Mouse (Mus musculus) lung, postnatal 0 days (tissue): ENCODE data around the gene Arrdc3. TPM values are rescaled to one million over a fixed set of nuclear protein-coding genes. Genes with fewer than 3 reads are reported as not detected.
A peak's percentile ranks its signal among the peaks of the same experiment; 100 is the strongest.

ENCODE experiments used
- ATAC-seq: fragments of 200-750 bp; cut with Nextera tagmentation; 2 replicates; pipeline ENCODE4 v1.8.0; 2017; ENCODE audit warnings: moderate library complexity
- DNase-seq: peaks from one replicate; pipeline ENCODE4 v3.0.0-alpha.2; 2016; ENCODE audit warnings: low spot score
- H3K27ac ChIP-seq: fragments of 300-500 bp; sonication (generic); 2 replicates; pipeline ENCODE4 v1.5.1; 2014; ENCODE audit warnings: antibody characterized with exemption, mild to moderate bottlenecking, low read length, mixed read lengths
- H3K27me3 ChIP-seq: fragments of 300-500 bp; sonication (generic); replicated peaks from 2 replicates; pipeline ENCODE4 v1.6.1; 2014; ENCODE audit warnings: low read length, mixed read lengths; ENCODE audit not compliant: insufficient read depth
- H3K36me3 ChIP-seq: fragments of 300-500 bp; sonication (generic); 2 replicates; pipeline ENCODE4 v1.6.1; 2014; ENCODE audit warnings: low read length, mixed read lengths; ENCODE audit not compliant: insufficient read depth
- H3K4me1 ChIP-seq: fragments of 300-500 bp; sonication (generic); 2 replicates; pipeline ENCODE4 v1.6.1; 2014; ENCODE audit warnings: antibody characterized with exemption, low read depth, low read length, mixed read lengths; ENCODE audit not compliant: insufficient read depth
- H3K4me2 ChIP-seq: fragments of 300-500 bp; sonication (generic); replicated peaks from 2 replicates; pipeline ENCODE4 v1.6.1; 2014; ENCODE audit warnings: low read depth, mild to moderate bottlenecking, low read length, moderate library complexity, mixed read lengths
- H3K4me3 ChIP-seq: fragments of 300-500 bp; sonication (generic); 2 replicates; pipeline ENCODE4 v1.5.1; 2014; ENCODE audit warnings: low read depth, low read length
- H3K9ac ChIP-seq: fragments of 300-500 bp; sonication (generic); replicated peaks from 2 replicates; pipeline ENCODE4 v1.6.1; 2014; ENCODE audit warnings: low read depth, mild to moderate bottlenecking
- H3K9me3 ChIP-seq: fragments of 300-500 bp; sonication (generic); 2 replicates; pipeline ENCODE4 v1.6.1; 2016; ENCODE audit warnings: low read length, mixed read lengths
- CTCF ChIP-seq: IDR thresholded peaks from 2 replicates; pipeline ENCODE4 v1.5.1; 2016; ENCODE audit warnings: antibody characterized with exemption, mild to moderate bottlenecking
- EP300 ChIP-seq: IDR thresholded peaks from 2 replicates; pipeline ENCODE4 v1.6.1; 2016; ENCODE audit warnings: antibody characterized with exemption, mild to moderate bottlenecking, control low read depth
- WGBS: fragments of 180-500 bp; shearing (Covaris S2); extraction: QIAGEN DNeasy Blood & Tissue Kit; methylation state at CpG from one replicate; pipeline ENCODE4 v1.1.7; 2014; 5-methylcytosine and 5-hydroxymethylcytosine counted together
- polyA plus RNA-seq: library from polyadenylated mRNA; unstranded; fragments of >200 nt; fragmentation: Nextera tagmentation; extraction: Ambion mirVana; gene quantifications from 2 replicates; pipeline ENCODE4 v1.2.1, GENCODE M21; 2015

The Arrdc3 gene
- polyA plus RNA-seq, result 59.5 and 62.9 TPM in 2 replicates

DNA sequence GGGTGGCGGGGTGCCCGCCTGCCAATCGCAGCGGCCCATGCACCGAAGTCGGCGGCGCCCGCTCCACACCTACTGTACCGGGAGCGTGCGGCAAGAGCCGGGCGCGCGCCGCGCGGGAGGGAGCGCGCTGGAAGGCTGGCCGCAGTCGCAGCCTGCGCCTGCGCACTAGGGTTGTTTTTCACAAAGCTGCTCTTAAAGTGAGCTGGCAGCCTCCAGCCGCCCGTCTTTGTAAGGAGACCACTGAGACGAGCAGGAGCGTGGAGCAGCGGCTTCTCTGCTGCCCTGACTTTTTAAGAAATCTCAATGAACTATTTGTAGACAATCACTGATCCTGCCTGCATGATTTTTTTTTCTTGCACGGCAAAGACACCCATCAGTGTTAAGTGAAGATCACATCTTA, at the start of gene Arrdc3:
TSS of gene Arrdc3 (plus strand) at position 195 of the 400 bp plus-strand sequence.
- no peak; the same call in 1 of the 2 replicates for TF ChIP-seq EP300
- TF ChIP-seq CTCF, result no peak
- Histone ChIP-seq H3K4me1 (peaks cover 2% of the 10 kb centered on the region; the same call in 1 of the 2 replicates), H3K27me3 (no peaks in the 10 kb centered on the region), H3K4me3 (peak within 1 kb of the TSS; percentile 63), H3K36me3 (no peaks in the 10 kb centered on the region), H3K27ac (peak within 1 kb of the TSS; percentile 99), H3K9ac (peak within 1 kb of the TSS; percentile 90), H3K4me2 (peak within 1 kb of the TSS; percentile 62), H3K9me3 (no peaks in the 10 kb centered on the region)
- ATAC-seq (peak; percentile 54), DNase-seq (peak; percentile 99)
- WGBS, result 1% methylated on average over 29 of the region's 31 CpGs

DNA sequence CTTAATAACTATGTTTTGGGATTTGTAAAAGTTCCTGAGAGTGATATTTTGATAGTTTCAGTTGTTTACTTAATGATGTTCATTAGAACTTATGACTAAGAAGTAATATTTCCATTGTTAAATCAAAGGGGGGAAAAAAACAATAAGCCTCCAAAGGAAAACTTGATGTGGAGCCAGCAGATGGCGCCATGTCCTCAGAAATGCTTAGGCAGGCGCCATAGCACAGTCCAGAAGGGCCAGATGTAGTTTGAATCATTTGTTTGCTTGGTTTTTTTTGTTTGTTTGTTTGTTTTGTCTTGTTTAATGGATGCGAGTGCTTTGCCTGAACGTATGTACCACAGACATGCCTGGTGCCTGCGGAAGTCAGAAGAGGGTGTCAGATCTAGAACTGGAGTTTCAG, 21.0 kb upstream of the Arrdc3 start:
- H3K9me3 ChIP-seq, result no peaks in the 10 kb centered on the region
- no peaks in the 10 kb centered on the region for H3K4me1 ChIP-seq
- WGBS, result 11% methylated on average over 5 of the region's 5 CpGs
- peak; percentile 74 for DNase-seq
- no peak overlapping the region for H3K4me2 ChIP-seq
- no peak overlapping the region for H3K9ac ChIP-seq
- no peak overlapping the region for H3K27ac ChIP-seq
- TF ChIP-seq CTCF (peak; percentile 85), EP300 (no peak)
- no peaks in the 10 kb centered on the region for H3K27me3 ChIP-seq
- ATAC-seq, result no peak
- no peak overlapping the region for H3K4me3 ChIP-seq
- H3K36me3 ChIP-seq, result no peaks in the 10 kb centered on the region

- 69% methylated on average over 3 of the region's 3 CpGs for WGBS
- Histone ChIP-seq H3K4me1 (no peaks in the 10 kb centered on the region), H3K36me3 (no peaks in the 10 kb centered on the region), H3K27ac (no peak overlapping the region), H3K9me3 (no peaks in the 10 kb centered on the region), H3K4me2 (no peak overlapping the region), H3K9ac (no peak overlapping the region), H3K4me3 (no peak overlapping the region), H3K27me3 (no peaks in the 10 kb centered on the region)
- no peak for ATAC-seq
- DNase-seq, result no peak
- TF ChIP-seq CTCF (no peak), EP300 (no peak)
Measured at GRCm38 (mm10) chr13:80864195-80864594, 19.0 kb upstream of the Arrdc3 start.

GRCm38 (mm10) chr13:80875126-80875525, 8.1 kb upstream of the Arrdc3 start:
- no peaks in the 10 kb centered on the region for H3K27me3 ChIP-seq
- H3K9ac ChIP-seq, result no peak overlapping the region
- TF ChIP-seq CTCF, result no peak
- TF ChIP-seq EP300, result no peak
- no peaks in the 10 kb centered on the region for H3K9me3 ChIP-seq
- no peak overlapping the region for H3K4me3 ChIP-seq
- WGBS, result 83% methylated on average over 5 of the region's 5 CpGs
- no peak overlapping the region for H3K4me2 ChIP-seq
- DNase-seq (no peak), ATAC-seq (no peak)
- H3K4me1 ChIP-seq, result no peaks in the 10 kb centered on the region
- no peak overlapping the region for H3K27ac ChIP-seq
- no peaks in the 10 kb centered on the region for H3K36me3 ChIP-seq

DNA sequence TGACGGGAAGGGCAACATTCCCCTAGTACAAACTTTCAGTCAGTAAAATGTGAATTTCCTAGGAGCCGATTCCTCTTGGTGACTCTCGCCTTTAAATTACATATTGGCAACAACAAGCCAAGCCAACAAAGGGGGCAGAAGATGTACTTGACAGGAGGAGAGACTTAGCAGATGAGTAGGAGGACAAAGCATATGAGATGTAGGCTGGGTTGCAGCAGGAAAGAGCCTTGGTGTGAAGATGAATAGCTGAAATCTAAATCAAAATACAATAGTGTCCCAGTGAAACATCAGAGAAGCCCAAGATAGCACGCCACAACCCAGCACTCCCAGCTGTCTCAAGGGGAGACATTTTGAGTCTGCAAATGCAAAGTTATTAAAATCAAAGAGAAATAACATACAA, 2.4 kb upstream of the Arrdc3 start:
- H3K4me2 ChIP-seq, result no peak overlapping the region
- no peak overlapping the region for H3K9ac ChIP-seq
- H3K9me3 ChIP-seq, result no peaks in the 10 kb centered on the region
- ATAC-seq, result no peak
- no peaks in the 10 kb centered on the region for H3K36me3 ChIP-seq
- peaks cover 2% of the 10 kb centered on the region; the same call in 1 of the 2 replicates for H3K4me1 ChIP-seq
- no peak overlapping the region for H3K27ac ChIP-seq
- 75% methylated on average over 4 of the region's 4 CpGs for WGBS
- TF ChIP-seq EP300 (no peak), CTCF (no peak)
- no peak overlapping the region for H3K4me3 ChIP-seq
- no peaks in the 10 kb centered on the region for H3K27me3 ChIP-seq
- no peak for DNase-seq

GRCm38 (mm10) chr13:80881722-80882500, 1.3 kb upstream of the Arrdc3 start:
- Histone ChIP-seq H3K4me1 (peaks cover 2% of the 10 kb centered on the region; the same call in 1 of the 2 replicates), H3K36me3 (no peaks in the 10 kb centered on the region), H3K27ac (peak overlapping the region; percentile 99; the same call in 1 of the 2 replicates), H3K9ac (no peak overlapping the region), H3K27me3 (no peaks in the 10 kb centered on the region), H3K9me3 (no peaks in the 10 kb centered on the region), H3K4me3 (no peak overlapping the region), H3K4me2 (peak overlapping the region; percentile 62; the same call in 1 of the 2 replicates)
- WGBS, result 21% methylated on average over 6 of the region's 6 CpGs
- DNase-seq (peak; percentile 95), ATAC-seq (no peak)
- TF ChIP-seq CTCF (peak; percentile 99), EP300 (peak; percentile 46; the same call in 1 of the 2 replicates)
